Mouse (Mus musculus): ENCODE results near the gene Adgrl4. TPM values are rescaled to one million over a fixed set of nuclear protein-coding genes. Genes with fewer than 3 reads are reported as not detected.

Adgrl4 gene
- polyA plus RNA-seq, 1 experiment from 2014 or later, result 5.0 TPM

DNA sequence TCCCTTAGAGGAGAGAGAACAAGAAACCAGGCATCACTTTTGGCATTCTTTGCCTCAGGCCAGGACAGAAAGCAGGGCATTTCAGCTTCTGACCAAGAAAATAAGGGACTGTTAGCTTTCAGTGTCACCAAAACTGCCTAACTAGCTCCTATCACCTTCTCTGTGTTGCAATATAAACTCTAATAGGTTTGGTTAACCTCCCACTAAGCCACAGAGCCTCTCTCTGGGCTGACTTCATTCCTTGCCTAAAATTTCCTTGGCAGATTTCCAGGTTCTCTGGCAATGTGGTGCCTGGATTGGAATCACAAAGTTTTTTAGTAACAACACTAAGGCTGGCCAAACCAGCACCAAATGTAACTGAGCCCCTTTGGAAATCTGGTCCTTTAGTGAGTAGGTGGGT lies 154.2 kb downstream of the Adgrl4 start:
- no peaks in the 10 kb centered on the region for H3K4me1 ChIP-seq (ENCODE audit: control insufficient read depth, low read depth, low read length)
- H3K27ac ChIP-seq (ENCODE audit: low read length), result no peak overlapping the region
- no peak overlapping the region for H3K9ac ChIP-seq (ENCODE audit: low read depth, low read length)
- H3K9me3 ChIP-seq (replicated peaks; ENCODE audit: control insufficient read depth, low read length), result no peaks in the 10 kb centered on the region
- no peak overlapping the region for H3K4me3 ChIP-seq (ENCODE audit: low read depth, low read length)
- H3K27me3 ChIP-seq (ENCODE audit: control insufficient read depth, insufficient read depth, low read depth, low read length), result no peaks in the 10 kb centered on the region
- no peak overlapping the region for H3K4me2 ChIP-seq (ENCODE audit: low read depth, low read length)
- ATAC-seq (ENCODE audit: low read depth), result no peak
- H3K36me3 ChIP-seq (ENCODE audit: control insufficient read depth, insufficient read depth), result no peaks in the 10 kb centered on the region

Data from liver, embryonic 16.5 days (tissue).